Mouse (Mus musculus): ENCODE measurements around the gene Rnaseh1.

- TF ChIP-seq CTCF (IDR thresholded peaks at IDR 0.05; ENCODE audit: control insufficient read depth, insufficient read depth, insufficient replicate concordance, low read depth, low read length), result no peak
- TF ChIP-seq POLR2A (IDR thresholded peaks at IDR 0.05; ENCODE audit: control insufficient read depth, low read depth, low read length), result no peak
These were observed 58.8 kb downstream of the Rnaseh1 start for GRCm38 (mm10) chr12:28708154-28708553.
